Mouse (Mus musculus) regulatory T cell (primary cell): ENCODE results near the gene Gpr143.

ENCODE experiments used
- in situ Hi-C: fragments of 300-600 bp; cut with MboI, MseI; formaldehyde crosslinking; loops from one replicate; pipeline ENCODE4 v1.15.1; 2025; ENCODE audit warnings: high pct_unique_total_duplicates

Gpr143 gene

DNA sequence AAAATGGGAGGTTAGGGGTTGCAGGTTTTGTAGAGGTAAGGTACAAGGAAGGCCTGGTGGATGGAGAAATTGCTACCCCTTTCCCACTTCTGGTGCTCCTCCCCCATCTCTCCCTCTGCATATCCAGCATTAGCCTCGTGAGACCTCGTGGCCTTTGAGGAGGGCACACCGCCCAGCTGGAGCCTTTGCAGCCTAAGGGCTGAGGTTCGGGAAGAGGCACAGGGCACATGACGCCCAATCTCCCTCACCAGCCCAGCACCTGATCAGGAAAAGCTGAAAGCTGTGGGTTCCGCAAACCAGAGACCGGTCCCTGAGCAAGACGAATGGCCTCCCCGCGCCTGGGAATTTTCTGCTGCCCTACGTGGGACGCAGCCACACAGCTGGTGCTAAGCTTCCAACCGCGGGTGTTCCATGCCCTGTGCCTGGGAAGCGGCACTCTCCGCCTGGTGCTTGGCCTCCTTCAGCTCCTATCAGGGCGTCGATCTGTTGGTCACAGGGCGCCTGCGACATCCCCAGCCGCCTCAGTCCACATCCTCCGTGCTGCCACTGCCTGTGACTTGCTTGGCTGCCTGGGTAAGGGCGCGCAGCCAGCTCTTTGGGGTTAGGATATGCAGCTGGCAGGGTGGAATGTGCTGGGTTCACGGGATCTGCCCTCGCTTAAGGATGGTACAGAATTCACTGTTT is at the start of gene Gpr143:
Gpr143 (plus strand) TSS at position 202 of the 684 bp plus-strand sequence.
- in situ Hi-C loops, result no loop called here

DNA sequence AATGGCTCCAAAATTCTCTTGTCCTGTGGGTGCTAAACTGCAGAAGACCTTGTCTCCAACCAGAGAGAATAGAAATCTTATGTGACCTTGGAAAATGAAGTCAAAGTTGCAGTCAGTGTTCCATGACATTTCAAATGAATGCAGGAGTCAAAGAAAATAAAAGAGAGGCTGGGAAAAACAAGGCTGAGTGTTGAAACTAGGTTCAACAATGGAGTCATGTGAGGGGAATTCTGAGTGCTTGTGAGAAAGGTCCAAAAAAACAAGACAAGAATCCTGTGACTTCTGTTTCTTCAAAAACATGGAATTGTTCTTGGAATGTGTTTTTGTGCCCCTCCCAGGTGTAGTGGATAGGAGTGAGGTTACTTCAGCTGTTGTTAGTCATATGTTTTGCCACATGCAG is 46.4 kb upstream of the Gpr143 start:
- in situ Hi-C loops, result no loop called here

DNA sequence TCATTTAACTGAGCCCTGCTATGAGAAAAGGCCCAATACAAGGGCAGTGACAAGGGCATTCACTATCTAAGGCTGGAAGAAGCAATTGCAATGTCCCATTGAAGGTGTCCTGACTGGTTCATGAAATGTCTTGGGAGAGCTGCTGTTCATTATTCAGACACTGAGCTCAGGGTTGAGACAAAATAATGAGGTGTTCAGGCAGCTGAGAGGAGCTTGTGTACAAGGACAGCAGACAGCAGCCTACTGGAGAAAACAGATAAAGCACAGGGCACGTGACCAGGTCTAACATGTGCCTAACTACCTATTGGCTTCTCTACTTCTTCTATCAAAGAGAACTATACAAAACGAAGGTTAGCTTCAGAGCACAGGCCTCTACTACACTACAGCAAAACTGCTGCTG is 43.5 kb upstream of the Gpr143 start:
- in situ Hi-C loops, result no loop called here

DNA sequence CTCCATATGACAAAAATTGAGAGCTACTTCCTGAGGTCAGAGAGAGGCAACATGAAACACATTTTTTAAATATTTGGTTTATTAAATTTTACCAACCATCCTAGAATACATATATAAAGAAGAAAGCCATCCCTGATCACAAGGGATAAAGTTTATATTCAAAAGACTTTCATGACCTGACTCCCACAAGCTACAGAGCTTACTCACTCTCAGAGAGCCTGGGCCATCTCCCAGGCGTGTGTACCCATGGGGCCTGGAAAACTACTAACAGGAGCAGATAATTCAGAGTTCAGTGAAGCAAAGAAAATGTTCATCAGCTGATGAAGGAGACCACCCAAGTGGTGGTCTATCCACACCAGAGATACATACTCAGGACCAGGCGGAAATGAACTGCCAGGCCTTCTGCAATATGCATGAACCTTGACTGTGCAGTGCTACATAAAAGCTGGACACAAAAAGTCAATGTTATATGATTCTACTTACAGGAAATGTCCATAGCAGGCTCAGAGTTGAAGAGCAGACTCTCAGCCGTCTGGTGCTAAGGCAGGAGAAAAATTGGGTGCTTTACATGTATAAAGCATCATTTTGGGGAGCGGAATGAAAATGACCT is 42.9 kb upstream of the Gpr143 start:
- in situ Hi-C loops, result no loop called here

DNA sequence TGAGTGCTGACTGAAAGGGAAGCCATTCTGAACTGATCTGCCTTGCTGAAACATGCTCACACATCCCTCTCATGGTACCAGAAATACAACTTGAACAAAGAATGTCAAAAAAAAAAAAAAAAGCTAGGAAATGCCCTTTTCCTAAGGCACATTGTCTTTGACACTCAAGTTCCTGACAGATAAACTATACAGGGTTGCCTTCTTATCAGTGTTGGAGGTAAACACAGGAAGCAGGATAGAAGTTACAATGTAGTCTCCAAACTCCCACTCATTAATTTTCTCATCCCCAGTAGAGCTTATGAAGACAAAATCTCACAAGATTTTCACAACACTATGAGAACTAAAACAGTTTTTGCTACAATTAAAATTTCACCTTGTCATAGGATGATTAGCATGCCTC is 38.1 kb upstream of the Gpr143 start:
- in situ Hi-C loops, result no loop called here

DNA sequence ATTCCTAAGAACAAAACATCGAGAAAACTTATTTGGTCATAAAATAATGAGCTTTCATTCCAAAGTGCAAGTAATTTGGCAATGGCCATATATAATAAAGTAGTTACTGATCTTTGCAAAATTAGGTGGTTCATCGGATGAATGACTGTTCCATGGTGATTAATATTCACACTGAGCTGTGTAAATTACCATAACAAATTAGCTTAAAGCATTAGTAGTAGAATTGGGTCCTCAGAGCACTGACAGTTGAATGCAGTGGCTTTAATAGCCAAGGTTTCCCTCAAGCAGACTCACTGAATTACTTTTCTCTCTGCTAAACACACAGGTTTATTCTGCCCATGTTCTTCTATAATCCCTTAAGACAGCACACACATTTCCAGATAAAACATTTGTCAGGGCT is 35.8 kb upstream of the Gpr143 start:
- in situ Hi-C loops, result no loop called here

DNA sequence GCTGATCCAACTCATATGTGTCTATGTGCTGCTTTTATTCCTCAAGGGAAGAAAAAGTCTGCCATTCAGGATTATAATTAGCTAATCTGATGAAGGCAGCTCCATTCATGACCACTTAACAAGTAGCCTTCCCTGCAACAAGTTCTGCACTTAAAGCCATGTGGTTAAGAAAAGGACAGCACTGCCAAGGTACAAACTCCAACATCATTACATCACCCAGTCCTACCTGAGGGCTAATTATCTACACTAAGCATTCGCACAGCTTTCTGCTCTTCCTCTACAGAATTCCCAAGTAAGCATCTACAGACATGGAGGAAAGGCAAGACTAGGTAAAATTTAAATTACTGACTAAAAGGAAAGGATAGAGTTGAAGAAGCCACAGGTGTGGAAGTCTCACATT is 25.9 kb upstream of the Gpr143 start:
- in situ Hi-C loops, result no loop called here

DNA sequence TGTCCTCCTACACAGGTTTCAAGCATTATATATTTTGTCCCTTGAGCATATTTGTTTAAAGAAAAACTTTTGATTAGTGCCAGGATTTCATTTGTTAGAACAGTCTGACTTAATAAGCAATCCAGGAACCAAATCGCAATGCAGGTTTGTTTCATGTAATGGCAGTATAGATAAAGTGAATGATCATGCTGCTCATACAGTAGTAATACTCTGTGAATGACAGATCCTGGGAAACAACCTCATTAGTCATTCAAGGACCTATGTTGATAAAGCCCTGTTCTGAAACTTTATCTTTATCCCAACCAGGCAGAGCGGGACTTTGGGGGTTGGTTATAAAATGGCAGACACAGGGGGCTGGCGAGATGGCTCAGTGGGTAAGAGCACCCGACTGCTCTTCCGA is 25.4 kb upstream of the Gpr143 start:
- in situ Hi-C loops, result no loop called here

DNA sequence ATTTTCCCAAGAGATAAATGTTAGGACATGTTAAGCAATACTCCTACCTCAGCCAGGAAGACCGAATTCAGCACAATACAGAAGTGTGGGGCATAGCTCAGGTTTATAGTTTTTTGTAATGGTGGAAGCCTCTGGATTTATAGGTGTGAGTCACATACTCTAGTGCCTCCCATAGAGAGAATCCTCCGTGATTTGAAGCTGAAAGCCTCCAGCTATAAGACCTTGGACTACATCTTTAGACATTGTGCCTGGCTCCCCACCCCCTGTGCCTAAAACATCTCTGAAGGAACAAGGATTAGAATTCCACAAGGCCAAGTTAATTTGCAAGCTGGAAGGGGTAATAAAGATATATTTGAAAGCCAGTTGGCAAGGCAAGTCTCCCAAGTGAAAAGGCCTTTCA is 19.3 kb upstream of the Gpr143 start:
- in situ Hi-C loops, result no loop called here

DNA sequence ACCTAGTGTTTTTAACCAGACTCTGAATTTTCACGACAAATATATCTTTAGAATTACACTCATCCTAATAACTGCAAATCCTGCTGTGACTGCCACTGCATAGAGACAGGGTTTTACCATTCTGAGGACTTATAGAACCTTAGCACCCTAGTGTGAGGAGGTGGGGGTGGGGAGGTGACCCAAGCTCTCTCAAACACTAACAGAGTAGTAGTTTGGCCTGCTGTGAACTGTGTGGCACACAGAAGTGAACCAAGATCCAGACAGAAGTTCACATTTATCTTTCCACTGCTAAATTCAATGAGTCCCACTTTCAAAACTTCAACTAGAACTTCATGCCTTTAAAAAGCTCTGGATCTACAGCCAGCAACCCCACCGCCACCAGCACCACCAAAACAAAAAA is 18.9 kb upstream of the Gpr143 start:
- in situ Hi-C loops, result no loop called here

DNA sequence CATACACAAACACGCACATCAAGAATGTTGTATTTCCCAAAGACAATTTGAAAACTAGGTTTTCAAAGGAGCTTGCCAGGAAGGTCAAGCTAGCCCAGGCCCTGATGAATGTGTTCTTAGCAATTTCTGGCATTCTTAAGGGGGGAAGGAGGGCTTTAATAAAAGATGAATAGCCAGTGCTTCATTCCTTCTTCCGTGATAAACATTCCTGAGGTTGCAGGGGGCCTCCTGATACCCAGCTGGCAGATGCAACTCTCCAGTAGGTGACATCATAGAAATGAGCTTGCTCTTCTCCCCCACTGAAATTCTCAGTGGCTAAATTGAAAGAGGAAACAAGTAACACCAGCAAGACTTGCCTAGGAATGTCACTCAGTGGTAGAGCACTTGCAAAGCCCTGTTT is 17.6 kb upstream of the Gpr143 start:
- in situ Hi-C loops, result no loop called here

DNA sequence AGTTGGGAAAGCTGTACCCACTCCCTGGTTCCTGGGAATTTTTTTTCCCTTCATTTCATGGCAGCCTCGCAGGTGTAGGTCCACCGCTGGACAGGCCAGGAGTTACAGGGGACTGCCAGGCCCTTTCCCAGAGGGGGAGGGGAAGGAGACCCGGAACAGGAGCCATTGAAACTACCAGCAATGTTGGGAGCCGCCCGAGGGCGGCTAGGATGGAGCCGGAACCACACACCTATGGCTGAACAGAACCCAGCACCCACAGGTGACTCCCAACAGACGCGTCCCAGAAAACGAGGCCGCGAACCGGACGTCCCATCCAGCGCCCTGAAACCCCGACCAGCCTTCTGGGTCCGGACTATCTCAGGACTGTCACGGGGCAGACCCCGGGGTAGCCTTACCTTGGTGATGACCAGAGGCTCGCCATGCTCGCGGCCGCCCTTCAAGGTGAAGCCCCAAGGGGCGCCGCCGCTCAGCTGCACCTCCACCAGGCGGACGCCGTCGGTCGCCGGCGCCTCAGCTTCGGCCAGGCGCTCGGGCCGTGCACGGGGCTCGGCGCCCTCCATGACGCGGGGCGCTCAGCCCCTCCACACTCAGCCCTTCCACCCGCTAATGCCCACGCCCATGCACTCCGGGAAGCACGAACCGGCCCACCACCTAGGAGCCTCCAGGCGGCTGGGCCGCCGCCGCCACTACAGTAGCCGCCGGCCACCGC is 12.7 kb upstream of the Gpr143 start, which contains the start of gene Shroom2:
Shroom2 (minus strand) TSS at position 575 of the 709 bp plus-strand sequence.
- in situ Hi-C loops, result no loop called here

DNA sequence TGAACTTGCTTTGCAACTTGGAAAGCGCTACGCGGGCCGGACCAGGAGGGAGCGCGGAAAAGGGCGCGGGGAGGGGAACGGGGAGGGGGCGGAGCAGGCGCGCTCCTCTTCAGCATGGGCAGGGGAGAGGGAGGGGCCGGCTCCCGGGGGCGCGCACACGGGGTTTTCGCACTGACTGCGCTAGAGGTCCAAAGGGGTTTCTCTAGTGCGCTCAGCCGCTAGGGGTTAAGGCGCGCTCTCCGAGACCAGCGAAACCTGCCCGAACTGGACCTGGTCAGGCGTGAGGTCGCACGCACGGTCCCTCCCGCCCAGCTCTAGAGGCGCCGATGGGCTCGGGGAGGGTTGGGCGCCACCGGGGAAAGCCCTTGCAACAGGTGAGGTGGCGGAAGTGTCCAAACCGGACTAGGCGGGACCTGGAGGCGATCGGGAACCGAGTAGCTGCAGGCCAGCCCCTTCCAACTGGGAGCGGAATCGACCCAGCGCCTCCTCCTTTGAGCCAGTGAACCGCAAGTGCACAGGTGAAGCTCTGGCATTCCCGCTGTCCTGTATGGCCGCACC is 12.0 kb upstream of the Gpr143 start:
- in situ Hi-C loops, result no loop called here

DNA sequence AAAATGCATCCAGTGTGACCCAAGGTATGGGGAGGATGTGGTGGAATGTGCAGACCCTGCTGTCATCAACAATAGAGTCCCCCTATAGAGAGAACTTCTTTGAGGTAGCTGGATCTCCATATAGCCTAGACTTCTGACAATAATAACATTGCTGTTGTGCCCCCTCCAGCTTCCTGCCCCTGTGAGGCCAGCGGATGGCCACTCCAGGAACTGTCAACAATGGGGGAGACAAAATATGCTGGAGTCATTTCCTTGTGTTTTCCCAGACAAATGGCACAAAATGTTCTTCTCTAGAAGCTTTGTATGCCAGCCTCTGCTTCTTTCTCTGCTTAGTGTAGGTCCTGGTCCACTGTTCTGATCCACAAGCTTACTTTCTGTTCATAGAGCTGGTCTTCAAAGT is 6.4 kb downstream of the Gpr143 start:
- in situ Hi-C loops, result no loop called here

DNA sequence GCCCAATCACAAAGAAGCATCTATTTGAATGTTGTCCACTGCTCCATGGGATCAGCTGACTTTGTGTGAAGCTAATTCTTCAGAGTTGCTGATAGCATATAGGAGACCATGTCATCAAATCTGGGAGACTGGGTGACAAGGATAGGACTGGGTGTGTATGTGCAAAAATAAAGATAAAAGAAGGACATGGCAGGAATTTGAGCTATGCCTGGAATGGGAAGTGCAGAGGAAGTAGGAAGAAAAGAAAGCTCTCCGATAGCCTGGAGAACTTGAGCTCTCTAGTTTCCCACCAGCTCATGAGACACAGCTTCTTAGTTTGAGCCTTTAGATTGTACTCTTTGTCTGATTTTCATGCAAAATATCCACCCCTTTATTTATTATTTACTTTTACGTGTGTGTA is 6.9 kb downstream of the Gpr143 start:
- in situ Hi-C loops, result no loop called here

DNA sequence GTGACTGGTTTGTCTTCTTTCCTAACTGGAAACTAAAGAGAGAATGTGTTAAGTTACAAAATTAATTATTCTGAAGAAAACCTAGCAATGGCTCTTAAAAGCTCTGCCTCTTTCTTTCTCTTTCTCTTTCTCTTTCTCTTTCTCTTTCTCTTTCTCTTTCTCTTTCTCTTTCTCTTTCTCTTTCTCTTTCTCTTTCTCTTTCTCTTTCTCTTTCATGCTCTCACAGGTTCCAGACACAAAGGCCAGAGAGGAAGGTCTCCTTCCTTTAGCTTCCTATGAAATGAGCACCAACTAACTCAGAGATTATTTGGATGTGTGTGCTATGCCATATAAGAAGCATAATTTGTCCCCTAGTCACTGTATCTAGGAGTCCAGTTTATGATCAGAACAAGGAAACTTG is 23.6 kb downstream of the Gpr143 start:
- in situ Hi-C loops, result no loop called here

DNA sequence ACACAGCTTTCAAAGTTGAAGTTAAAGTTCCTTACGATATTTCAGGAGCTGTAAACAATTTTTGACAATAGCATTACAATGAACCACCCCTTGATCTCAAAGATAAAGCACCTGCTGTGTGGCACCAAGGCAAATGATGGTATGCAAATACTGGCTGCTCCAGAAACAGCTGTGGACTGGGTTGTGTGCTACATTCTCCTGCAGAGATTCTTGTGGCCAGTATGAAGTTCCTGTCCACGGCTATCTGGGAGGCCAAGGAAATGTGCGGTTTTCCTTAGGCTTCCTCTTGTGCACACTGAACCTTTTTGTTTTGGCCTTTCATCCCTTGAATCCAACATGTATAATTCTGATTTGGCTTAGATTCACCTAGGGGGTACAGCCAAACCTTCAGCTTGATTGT is 31.6 kb downstream of the Gpr143 start:
- in situ Hi-C loops, result no loop called here

DNA sequence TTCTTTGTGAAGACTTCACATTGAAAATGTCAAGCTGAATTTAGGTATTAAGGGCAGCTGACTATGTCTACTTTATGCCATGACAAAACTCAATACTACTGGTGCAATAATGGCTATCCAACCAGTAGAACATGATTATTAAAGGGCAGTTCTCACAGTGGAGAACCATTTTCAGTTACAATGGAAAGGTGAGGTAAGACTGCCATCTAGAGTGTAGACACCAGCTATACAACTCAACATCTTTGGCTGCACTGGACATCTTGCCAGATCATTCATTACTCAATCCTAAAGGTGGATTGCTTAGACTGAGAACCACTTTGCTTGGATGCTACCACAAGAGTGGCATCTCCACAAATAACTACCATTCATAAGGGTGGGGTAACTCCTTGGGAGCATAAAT is 37.3 kb downstream of the Gpr143 start:
- in situ Hi-C loops, result no loop called here

DNA sequence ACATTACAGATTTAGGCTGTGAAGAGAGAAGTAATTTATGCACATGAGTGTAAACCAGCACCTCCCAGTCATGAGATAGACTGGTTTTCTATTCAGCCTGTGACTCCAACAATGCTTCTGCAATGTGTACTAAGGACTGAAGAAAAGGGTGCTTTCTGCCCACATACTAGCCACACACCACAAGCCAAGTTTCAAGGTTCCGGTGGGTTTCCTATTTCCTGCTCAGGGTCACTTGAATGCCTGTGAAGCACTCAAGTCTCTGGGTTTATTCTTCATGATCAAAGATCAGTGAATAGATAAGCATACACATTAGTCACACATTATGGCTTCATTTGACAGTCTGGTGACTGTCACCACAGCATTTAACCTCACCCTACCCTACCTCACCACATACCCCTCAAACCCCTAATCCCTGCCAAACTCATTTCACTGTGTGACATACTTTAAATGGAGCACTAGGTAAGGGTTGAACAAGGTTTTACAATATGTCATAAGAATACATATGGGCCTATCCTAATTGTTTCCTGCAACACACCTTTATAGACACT is 49.4 kb downstream of the Gpr143 start:
- in situ Hi-C loops, result loop anchor here (5.0 kb wide), 1 partner anchor 1841 kb away; no protein-coding TSS in a partner anchor

DNA sequence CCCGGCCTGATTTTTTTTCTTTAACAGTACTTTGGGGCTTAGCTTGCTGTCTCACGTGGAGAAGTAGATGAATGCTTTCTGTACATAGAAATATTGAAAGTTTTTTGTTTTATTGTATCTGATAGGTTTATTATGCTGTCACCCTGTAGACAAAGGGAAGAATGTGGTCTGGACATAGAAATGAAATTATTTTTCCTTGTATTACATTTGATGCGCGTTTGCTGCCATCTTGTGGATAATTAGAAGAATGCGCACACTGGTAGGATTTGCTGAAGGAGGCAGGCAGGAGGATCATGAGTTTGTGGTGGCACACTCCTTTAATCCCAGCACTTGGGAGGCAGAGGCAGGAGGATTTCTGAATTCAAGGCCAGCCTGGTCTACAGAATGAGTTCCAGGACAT is 53.2 kb downstream of the Gpr143 start:
- in situ Hi-C loops, result loop anchor here (5.0 kb wide), 1 partner anchor 1837 kb away; no protein-coding TSS in a partner anchor

DNA sequence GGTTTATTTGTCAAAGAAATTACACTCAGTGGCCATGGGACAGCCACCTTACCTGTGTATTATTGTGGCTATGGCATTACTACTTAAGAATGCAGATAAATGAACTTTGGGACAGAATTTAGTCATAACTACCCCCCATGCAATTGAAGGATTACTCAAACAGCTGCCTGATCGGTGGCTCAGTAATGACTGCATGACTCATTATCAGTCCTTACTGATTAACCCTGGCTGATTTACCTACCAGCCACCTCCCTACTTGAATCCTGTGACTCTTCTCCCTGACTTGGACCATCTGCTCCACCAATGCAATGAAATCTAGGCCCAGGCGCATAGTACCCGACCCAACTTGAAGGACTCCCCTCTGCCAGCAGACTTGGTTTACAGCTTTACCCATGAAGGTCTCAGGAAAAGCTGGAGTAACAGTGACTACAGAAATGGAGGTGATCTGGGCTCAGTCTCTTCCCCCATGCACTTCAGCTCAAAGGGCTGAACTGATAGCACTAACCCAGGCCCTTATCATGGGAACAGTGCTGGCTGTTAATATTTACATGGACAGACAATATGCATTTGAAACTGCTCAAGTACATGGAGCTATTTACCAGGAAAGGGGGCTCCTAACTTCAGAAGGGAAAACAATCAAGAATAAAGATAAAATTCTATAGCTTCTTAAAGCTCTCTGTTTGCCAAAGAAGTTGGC is 73.5 kb downstream of the Gpr143 start:
- in situ Hi-C loops, result no loop called here
